24 mouse cellular contexts compared by ENCODE assay signal in genomic region chr3:85421403-85421802, GRCm38 (mm10).
DNase-seq lines count a peak whose midpoint lies in the region; ATAC-seq and TF ChIP-seq lines count a peak whose summit lies in the region.
"Had no signal": no experiment of that assay in that cellular context is flagged by ENCODE, and none has a peak within 500 bp of the region (broad histone marks: within the 10 kb centered on the region; RNA-seq: fewer than 3 reads in every experiment).

No protein-coding gene starts in this region.

- no peaks in the 10 kb centered on the region for H3K27me3 ChIP-seq in lung, postnatal 0 days (replicated peaks; ENCODE audit: insufficient read depth, low read length)
- H3K27me3 ChIP-seq: forebrain, embryonic 12.5 days; intestine, embryonic 15.5 days; limb, embryonic 13.5 days; liver, embryonic 13.5 days; midbrain, embryonic 13.5 days had no signal

- no peaks in the 10 kb centered on the region for H3K9me3 ChIP-seq in lung, postnatal 0 days (ENCODE audit: low read length)
- H3K9me3 ChIP-seq: forebrain, embryonic 12.5 days; hindbrain, embryonic 10.5 days; intestine, embryonic 15.5 days; limb, embryonic 13.5 days; liver, embryonic 13.5 days; midbrain, embryonic 13.5 days had no signal

- ATAC-seq in frontal cortex, adult (ENCODE audit: low TSS enrichment): peak; percentile 66
- ATAC-seq in lung, postnatal 0 days: no peak
- ATAC-seq: CD4-positive, CD25-positive, alpha-beta regulatory T cell, adult 4 months; intestine, embryonic 15.5 days; midbrain, embryonic 13.5 days had no signal

- WGBS in lung, postnatal 0 days: 89% methylated on average over 9 of the region's 9 CpGs

- no peak overlapping the region for H3K27ac ChIP-seq in lung, postnatal 0 days (ENCODE audit: low read length)
- H3K27ac ChIP-seq: forebrain, embryonic 12.5 days; hindbrain, embryonic 10.5 days; intestine, embryonic 15.5 days; limb, embryonic 13.5 days; liver, embryonic 13.5 days; midbrain, embryonic 13.5 days had no signal

- TF ChIP-seq EP300 in lung, postnatal 0 days (IDR thresholded peaks at IDR 0.05): no peak

- H3K9ac ChIP-seq in lung, postnatal 0 days (replicated peaks; ENCODE audit: low read depth): no peak overlapping the region
- H3K9ac ChIP-seq: forebrain, embryonic 12.5 days; intestine, embryonic 15.5 days; limb, embryonic 13.5 days; liver, embryonic 13.5 days; midbrain, embryonic 13.5 days had no signal

- no peaks in the 10 kb centered on the region for H3K4me1 ChIP-seq in lung, postnatal 0 days (ENCODE audit: insufficient read depth, low read depth, low read length)
- H3K4me1 ChIP-seq: hindbrain, embryonic 10.5 days; intestine, embryonic 15.5 days; limb, embryonic 13.5 days; liver, embryonic 13.5 days had no signal

- H3K4me2 ChIP-seq in lung, postnatal 0 days (replicated peaks; ENCODE audit: low read depth, low read length): no peak overlapping the region
- H3K4me2 ChIP-seq: forebrain, embryonic 12.5 days; heart, embryonic 11.5 days; intestine, embryonic 15.5 days; limb, embryonic 13.5 days; liver, embryonic 13.5 days; midbrain, embryonic 13.5 days had no signal

- no peak overlapping the region for H3K4me3 ChIP-seq in lung, postnatal 0 days (ENCODE audit: low read depth, low read length)
- H3K4me3 ChIP-seq: forebrain, embryonic 12.5 days; hindbrain, embryonic 10.5 days; intestine, embryonic 15.5 days; limb, embryonic 13.5 days; liver, embryonic 13.5 days; midbrain, embryonic 13.5 days had no signal

- H3K36me3 ChIP-seq in lung, postnatal 0 days (ENCODE audit: insufficient read depth, low read length): no peaks in the 10 kb centered on the region
- H3K36me3 ChIP-seq: forebrain, embryonic 12.5 days; hindbrain, embryonic 10.5 days; intestine, embryonic 15.5 days; limb, embryonic 13.5 days; liver, embryonic 13.5 days; midbrain, embryonic 13.5 days had no signal

- DNase-seq in frontal cortex, postnatal 25 days (ENCODE audit: low spot score in 2 of 2): no peak
- DNase-seq in left cerebral cortex, adult 9 months (ENCODE audit: low spot score in 2 of 2): peak; percentile 39 to 47
- no peak for DNase-seq in left cerebral cortex, adult 11 months (ENCODE audit: low spot score)
- DNase-seq in right cerebral cortex, postnatal 10 days (ENCODE audit: low spot score in 2 of 2): peak; percentile 56 to 77
- no peak for DNase-seq in right cerebral cortex, postnatal 4 days
- DNase-seq in lung, postnatal 0 days (ENCODE audit: low spot score): no peak
- DNase-seq: adrenal gland, postnatal 25 days; cerebellum, adult 11 months; cerebellum, adult 9-11 months; gastrocnemius, postnatal 10 days; heart, postnatal 10 days; kidney, adult 8-10 months; kidney, postnatal 10 days; liver, embryonic 13.5 days; lung, adult 2 months; thymus, postnatal 14 days had no signal

- no peak for TF ChIP-seq CTCF in lung, postnatal 0 days (IDR thresholded peaks at IDR 0.05)

Comparison
In these comparisons a context has a peak if more than half of its experiments do, and no peak if none do; other contexts are left out.
1. DNase-seq: peak in left cerebral cortex, adult 9 months (2 of 2) and right cerebral cortex, postnatal 10 days (2 of 2); none in frontal cortex, postnatal 25 days (0 of 2), left cerebral cortex, adult 11 months (single experiment), right cerebral cortex, postnatal 4 days (single experiment) and lung, postnatal 0 days (single experiment).